Mouse (Mus musculus) ES-Bruce4 (cell line): ENCODE results near the gene Kcnq1.

ENCODE experiments used
- CTCF ChIP-seq: IDR thresholded peaks from one replicate; pipeline ENCODE4 v1.8.1; 2011; ENCODE audit warnings: low read depth, low read length
- POLR2A ChIP-seq: IDR thresholded peaks from one replicate; pipeline ENCODE4 v1.8.1; 2011; ENCODE audit warnings: low read length; ENCODE audit not compliant: insufficient read depth

DNA sequence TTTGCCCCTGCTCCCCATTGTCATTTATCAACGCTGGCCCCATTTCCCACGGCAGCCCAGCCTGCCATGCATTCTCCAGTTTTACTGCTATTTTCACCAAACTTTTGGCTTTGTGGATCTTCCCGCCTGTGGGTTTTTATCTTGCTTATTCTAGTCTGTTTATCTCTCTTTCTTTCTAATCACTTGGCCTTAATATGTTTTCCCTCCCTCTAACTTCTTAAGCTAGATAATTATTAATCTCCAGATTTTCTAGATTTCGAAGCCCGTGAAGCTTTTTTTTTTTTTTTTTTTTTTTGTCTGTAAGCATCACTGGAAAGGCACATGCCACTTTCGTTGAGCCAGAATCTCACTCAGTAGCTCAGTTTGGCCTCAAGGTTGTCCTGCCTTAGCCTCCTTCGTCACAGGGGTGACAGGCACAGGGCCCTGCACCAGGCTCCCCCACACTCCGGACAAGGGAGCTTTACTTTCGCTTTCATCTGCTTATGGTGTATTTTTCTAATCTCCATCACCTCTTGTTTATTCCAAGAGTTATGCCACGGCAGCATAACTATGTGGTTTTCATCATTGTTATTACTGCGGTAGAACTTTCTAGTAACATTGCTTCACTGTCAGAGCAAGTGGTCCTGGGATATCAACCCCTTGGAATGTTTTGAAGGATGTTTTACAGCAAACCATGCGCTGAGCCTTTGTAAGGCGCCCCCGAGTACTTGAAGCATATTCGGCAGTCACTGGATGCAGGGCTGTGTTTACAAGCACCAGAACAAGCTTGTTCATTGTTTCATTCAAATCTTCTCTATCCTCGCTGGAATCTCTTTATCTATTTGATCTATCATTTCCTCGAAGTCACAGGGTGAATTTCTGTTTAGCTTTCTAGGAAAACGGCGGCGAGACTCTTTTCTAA lies 261.5 kb downstream of the Kcnq1 start:
- no peak for TF ChIP-seq CTCF
- TF ChIP-seq POLR2A, result no peak
